Mouse (Mus musculus) midbrain, embryonic 11.5 days (tissue): Measurements from ENCODE around the gene Cd300ld3. TPM values are rescaled to one million over a fixed set of nuclear protein-coding genes. Genes with fewer than 3 reads are reported as not detected.
"Not testable (repeated sequence)": the region's sequence is repeated elsewhere in the genome, so short reads cannot be mapped to it uniquely, and the experiment has no call there.

Source experiments
- ATAC-seq: fragments of 200-750 bp; cut with Nextera tagmentation; 2 replicates; pipeline ENCODE4 v1.8.0; 2017; ENCODE audit warnings: moderate TSS enrichment, moderate library complexity; ENCODE audit not compliant: low FRiP score
- DNase-seq: peaks from one replicate; pipeline ENCODE4 v3.0.0; 2015; ENCODE audit warnings: low spot score; ENCODE audit errors: missing footprints
- H3K27ac ChIP-seq: fragments of 300-500 bp; sonication (generic); 2 replicates; pipeline ENCODE4 v1.5.1; 2014; ENCODE audit warnings: low read depth, low read length
- H3K27me3 ChIP-seq: fragments of 300-500 bp; sonication (generic); 2 replicates; pipeline ENCODE4 v1.6.1; 2014; ENCODE audit warnings: mild to moderate bottlenecking, low read length, moderate library complexity, mixed read lengths; ENCODE audit not compliant: control insufficient read depth, insufficient read depth
- H3K36me3 ChIP-seq: fragments of 300-500 bp; sonication (generic); 2 replicates; pipeline ENCODE4 v1.6.1; 2014; ENCODE audit warnings: mild to moderate bottlenecking, low read length, moderate library complexity, mixed read lengths; ENCODE audit not compliant: control insufficient read depth, insufficient read depth
- H3K4me1 ChIP-seq: fragments of 300-500 bp; sonication (generic); 2 replicates; pipeline ENCODE4 v1.6.1; 2014; ENCODE audit warnings: low read length; ENCODE audit not compliant: control insufficient read depth, insufficient read depth
- H3K4me2 ChIP-seq: fragments of 300-500 bp; sonication (generic); 2 replicates; pipeline ENCODE4 v1.6.1; 2014; ENCODE audit warnings: mild to moderate bottlenecking, moderate library complexity
- H3K4me3 ChIP-seq: fragments of 300-500 bp; sonication (generic); 2 replicates; pipeline ENCODE4 v1.5.1; 2014; ENCODE audit warnings: low read depth, low read length
- H3K9ac ChIP-seq: fragments of 300-500 bp; sonication (generic); 2 replicates; pipeline ENCODE4 v1.6.1; 2014; ENCODE audit warnings: low read length
- H3K9me3 ChIP-seq: fragments of 300-500 bp; sonication (generic); 2 replicates; pipeline ENCODE4 v1.6.1; 2016; ENCODE audit warnings: low read length; ENCODE audit not compliant: control insufficient read depth
- WGBS: fragments of 180-500 bp; shearing (Covaris S2); extraction: QIAGEN DNeasy Blood & Tissue Kit; methylation state at CpG from one replicate; pipeline ENCODE4 v1.1.7; 2014; 5-methylcytosine and 5-hydroxymethylcytosine counted together
- polyA plus RNA-seq: library from polyadenylated mRNA; unstranded; fragments of >200 nt; fragmentation: Nextera tagmentation; extraction: Ambion mirVana; gene quantifications from 2 replicates; pipeline ENCODE4 v1.2.1, GENCODE M21; 2014

The Cd300ld3 gene
- polyA plus RNA-seq, 1 experiment from 2014 or later: not detected

DNA sequence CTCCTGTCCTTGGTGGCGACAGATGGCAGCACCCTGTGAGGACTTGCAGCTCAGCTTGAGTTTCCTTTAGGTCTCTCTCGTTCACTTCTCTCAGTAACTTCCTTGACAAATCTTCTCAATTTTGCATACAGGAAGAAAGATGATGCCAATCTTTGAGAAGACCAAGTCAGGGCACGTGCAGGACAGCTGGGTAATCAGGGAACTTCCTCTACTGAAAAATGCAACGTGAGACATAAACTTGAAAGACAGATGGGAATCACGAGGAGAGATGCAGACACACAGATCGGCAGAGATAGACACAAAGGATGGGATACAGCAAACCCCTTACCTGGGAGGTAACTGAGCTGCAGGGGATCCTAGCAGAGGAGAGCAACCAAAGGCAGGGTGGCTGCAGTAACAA lies 21.3 kb downstream of the Cd300ld3 start, which contains the start of gene Cd300ld4:
Gene Cd300ld4 (minus strand): TSS at position 101 of the 400 bp plus-strand sequence.
- not testable (repeated sequence) for H3K9ac ChIP-seq, H3K27me3 ChIP-seq, H3K4me2 ChIP-seq, ATAC-seq, H3K27ac ChIP-seq, DNase-seq, H3K36me3 ChIP-seq, H3K4me1 ChIP-seq, H3K9me3 ChIP-seq, H3K4me3 ChIP-seq
- WGBS: no CpG with 5 or more reads among the region's 6 CpGs

DNA sequence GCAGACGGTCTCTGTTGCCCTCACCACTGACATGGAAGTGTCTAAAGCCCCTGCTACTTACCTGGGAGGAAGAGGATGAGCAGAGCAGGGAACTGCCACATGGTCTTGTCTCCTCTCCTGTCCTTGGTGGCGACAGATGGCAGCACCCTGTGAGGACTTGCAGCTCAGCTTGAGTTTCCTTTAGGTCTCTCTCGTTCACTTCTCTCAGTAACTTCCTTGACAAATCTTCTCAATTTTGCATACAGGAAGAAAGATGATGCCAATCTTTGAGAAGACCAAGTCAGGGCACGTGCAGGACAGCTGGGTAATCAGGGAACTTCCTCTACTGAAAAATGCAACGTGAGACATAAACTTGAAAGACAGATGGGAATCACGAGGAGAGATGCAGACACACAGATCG lies 32.1 kb downstream of the Cd300ld3 start, which contains the start of gene Cd300ld2:
Gene Cd300ld2 (minus strand): TSS at position 101 of the 400 bp plus-strand sequence.
- not testable (repeated sequence) for H3K9me3 ChIP-seq, H3K27ac ChIP-seq

DNA sequence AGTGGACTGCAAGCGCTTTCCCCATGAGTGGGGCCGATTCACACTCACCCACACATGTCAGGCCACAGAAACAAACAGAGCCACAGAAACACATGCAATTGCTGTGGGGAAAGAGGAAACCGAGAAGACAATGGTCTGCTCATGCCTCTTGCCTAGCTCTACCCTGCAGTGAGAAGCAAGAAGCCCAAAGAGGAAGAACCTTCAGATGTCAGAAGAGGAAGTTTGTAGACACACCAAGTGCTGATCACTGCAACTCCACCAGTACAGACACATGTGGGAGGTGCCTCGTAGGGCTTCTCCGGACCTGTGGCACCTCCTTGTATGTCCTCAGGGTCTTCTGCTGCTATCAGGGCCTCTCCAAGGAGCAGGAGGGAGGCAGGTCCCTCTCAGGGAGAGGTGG lies 44.1 kb downstream of the Cd300ld3 start:
- Histone ChIP-seq H3K9ac (no peak overlapping the region), H3K4me3 (no peak overlapping the region), H3K4me1 (no peaks in the 10 kb centered on the region), H3K4me2 (no peak overlapping the region), H3K27ac (no peak overlapping the region), H3K27me3 (no peaks in the 10 kb centered on the region), H3K36me3 (no peaks in the 10 kb centered on the region), H3K9me3 (no peaks in the 10 kb centered on the region)
- DNase-seq (no peak), ATAC-seq (no peak)
- 87% methylated on average over 5 of the region's 5 CpGs for WGBS

More for the DNA sequence above, 32.1 kb downstream of the Cd300ld3 start, which contains the start of gene Cd300ld2:
- not testable (repeated sequence) for H3K4me2 ChIP-seq, DNase-seq, H3K27me3 ChIP-seq, ATAC-seq, H3K36me3 ChIP-seq, H3K4me3 ChIP-seq, H3K4me1 ChIP-seq, H3K9ac ChIP-seq
- no CpG with 5 or more reads among the region's 7 CpGs for WGBS

DNA sequence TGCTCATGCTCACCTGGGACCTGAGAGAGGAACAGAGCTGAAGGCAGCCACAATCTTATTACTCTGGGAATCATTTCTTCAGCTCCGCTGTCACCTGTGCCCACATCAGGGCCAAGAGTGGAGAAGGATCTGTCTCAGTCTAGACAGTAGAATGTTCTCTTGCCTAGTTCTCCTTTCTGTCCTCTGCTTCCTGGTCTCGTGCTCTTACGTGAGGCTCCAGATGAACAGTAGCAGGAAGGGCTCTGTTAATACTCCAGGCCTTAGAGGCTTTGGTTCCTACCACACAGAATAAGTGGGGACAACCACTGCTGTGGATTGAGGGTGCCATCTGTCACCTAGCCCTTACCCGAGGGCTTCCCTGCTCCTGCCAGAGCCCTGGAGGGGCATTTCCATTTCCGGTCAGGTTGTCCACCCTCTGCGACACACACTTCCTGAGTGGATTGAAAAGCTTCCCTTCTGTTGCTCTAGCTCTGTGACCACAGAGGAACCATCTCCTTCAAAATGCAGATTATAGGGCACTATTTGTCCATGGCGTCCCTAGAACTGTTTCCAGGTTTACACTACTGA lies 46.7 kb downstream of the Cd300ld3 start, which contains the start of gene Cd300c2:
Gene Cd300c2 (minus strand): TSS at position 407 of the 567 bp plus-strand sequence.
- Histone ChIP-seq H3K9me3 (no peaks in the 10 kb centered on the region), H3K36me3 (no peaks in the 10 kb centered on the region), H3K27ac (no peak within 1 kb of the TSS), H3K9ac (no peak within 1 kb of the TSS), H3K4me3 (no peak within 1 kb of the TSS), H3K4me1 (no peaks in the 10 kb centered on the region), H3K27me3 (no peaks in the 10 kb centered on the region), H3K4me2 (no peak within 1 kb of the TSS)
- ATAC-seq (no peak), DNase-seq (no peak)
- WGBS: 91% methylated on average over 7 of the region's 7 CpGs

Other genes with a start within 250 kb of the Cd300ld3 start
- gene Gpr142, start 249.5 kb downstream of the Cd300ld3 start, polyA plus RNA-seq: 0.12 TPM in 1 of 2 replicates, not detected in the other
- 8.9 and 10.7 TPM in 2 replicates for gene Gprc5c, start 197.3 kb downstream of the Cd300ld3 start, polyA plus RNA-seq
- gene Cd300a, start 158.4 kb downstream of the Cd300ld3 start, polyA plus RNA-seq: 0.79 and 1.1 TPM in 2 replicates
- 0.30 TPM in 1 of 2 replicates, not detected in the other for gene Cd300lb, start 114.0 kb downstream of the Cd300ld3 start, polyA plus RNA-seq
- not detected in 2 replicates for gene Cd300c, start 79.3 kb downstream of the Cd300ld3 start, polyA plus RNA-seq
- 0.08 and 0.16 TPM in 2 replicates for gene Cd300ld, start 58.5 kb downstream of the Cd300ld3 start, polyA plus RNA-seq
- 0.64 and 1.4 TPM in 2 replicates for gene Cd300c2, start 46.5 kb downstream of the Cd300ld3 start, polyA plus RNA-seq
- gene Cd300ld2, start 32.2 kb downstream of the Cd300ld3 start, polyA plus RNA-seq: not detected in 2 replicates
- gene Cd300ld4, start 21.4 kb downstream of the Cd300ld3 start, polyA plus RNA-seq: not detected in 2 replicates
- not detected in 2 replicates for gene Cd300ld5, start 10.6 kb downstream of the Cd300ld3 start, polyA plus RNA-seq
- gene Cd300e, start 13.8 kb upstream of the Cd300ld3 start, polyA plus RNA-seq: not detected in 2 replicates
- 0.61 and 0.69 TPM in 2 replicates for gene Rab37, start 43.0 kb upstream of the Cd300ld3 start, polyA plus RNA-seq
- not detected in 2 replicates for gene Cd300lf, start 85.6 kb upstream of the Cd300ld3 start, polyA plus RNA-seq
- 26.8 and 32.0 TPM in 2 replicates for gene Slc9a3r1, start 114.9 kb upstream of the Cd300ld3 start, polyA plus RNA-seq
- 6.2 and 9.2 TPM in 2 replicates for gene Tmem104, start 139.1 kb upstream of the Cd300ld3 start, polyA plus RNA-seq
- gene Nat9, start 139.4 kb upstream of the Cd300ld3 start, polyA plus RNA-seq: 17.7 and 19.2 TPM in 2 replicates
- 0.04 and 0.18 TPM in 2 replicates for gene Grin2c, start 218.8 kb upstream of the Cd300ld3 start, polyA plus RNA-seq
- 11.2 and 12.7 TPM in 2 replicates for gene Fdxr, start 228.6 kb upstream of the Cd300ld3 start, polyA plus RNA-seq
- 0.23 and 0.28 TPM in 2 replicates for gene Fads6, start 249.3 kb upstream of the Cd300ld3 start, polyA plus RNA-seq